Mouse (Mus musculus): Measurements from ENCODE around the gene Zkscan5.

DNA sequence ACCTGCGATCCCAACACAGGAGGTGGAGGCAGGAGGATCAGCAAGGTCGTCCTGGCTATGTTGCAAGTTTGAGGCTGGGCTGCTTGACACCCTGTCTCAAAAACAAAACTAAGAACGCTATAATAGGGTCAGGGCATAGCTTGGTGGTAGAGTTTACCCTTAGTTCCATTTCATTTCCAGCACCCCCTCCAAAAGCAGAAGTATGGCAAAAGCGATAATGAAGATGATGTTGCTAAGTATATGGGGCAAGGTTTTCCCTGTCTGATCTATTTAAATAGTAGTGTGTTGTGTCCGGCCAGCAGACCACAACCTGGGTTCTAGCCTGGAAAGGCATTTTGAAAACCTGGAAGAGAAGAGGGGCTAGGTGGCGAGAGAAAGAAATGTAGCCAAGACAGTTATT is 3.6 kb downstream of the Zkscan5 start:
- TF ChIP-seq POLR2A (IDR thresholded peaks at IDR 0.05; ENCODE audit: borderline replicate concordance, low read depth, low read length) = no peak
- TF ChIP-seq CTCF (IDR thresholded peaks at IDR 0.05; ENCODE audit: low read depth, low read length) = no peak
